Mouse (Mus musculus): ENCODE measurements around the gene D17H6S53E.

The D17H6S53E gene

DNA sequence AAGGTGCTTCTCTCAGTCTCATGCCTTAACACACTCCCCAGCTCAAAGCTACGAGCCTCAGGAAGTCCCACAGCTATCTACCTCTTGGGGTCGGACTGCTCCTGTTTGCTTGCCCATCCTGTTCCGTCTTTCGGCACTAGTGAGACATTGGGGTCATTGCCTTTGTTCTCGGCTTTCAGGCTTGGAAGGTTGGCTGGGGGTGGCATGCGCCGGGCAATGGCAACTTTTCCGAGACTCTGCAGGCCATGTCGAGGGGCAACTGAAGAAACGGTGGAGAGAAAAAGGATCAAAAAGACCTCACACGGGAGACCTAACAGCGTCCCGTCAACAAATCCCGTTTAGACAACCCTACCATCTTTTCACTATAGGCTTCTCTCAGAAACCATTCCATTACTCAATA lies 35.9 kb downstream of the D17H6S53E start:
- DNase-seq (ENCODE audit: low read depth, low spot score): no peak

DNA sequence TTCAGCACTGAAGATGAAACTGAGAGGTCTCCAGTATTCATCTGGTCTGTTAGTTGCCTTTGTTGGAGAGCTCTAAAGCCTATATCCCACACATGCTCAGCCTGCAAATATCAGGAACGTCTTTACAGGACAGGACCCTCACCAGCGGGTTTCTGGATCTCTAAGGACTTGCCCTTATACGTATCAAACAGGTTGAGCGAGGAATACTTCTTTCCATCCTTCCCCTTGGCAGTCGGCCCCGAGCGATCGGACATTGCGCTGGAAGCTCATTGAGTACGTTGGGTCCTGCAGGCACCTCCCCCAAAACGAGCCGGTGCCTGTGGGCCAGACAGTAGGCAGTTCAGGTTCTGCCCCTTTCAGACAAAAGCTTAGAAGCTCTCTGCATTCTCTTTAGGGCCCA lies 36.6 kb downstream of the D17H6S53E start:
- no peak for DNase-seq (ENCODE audit: low read depth, low spot score)

DNA sequence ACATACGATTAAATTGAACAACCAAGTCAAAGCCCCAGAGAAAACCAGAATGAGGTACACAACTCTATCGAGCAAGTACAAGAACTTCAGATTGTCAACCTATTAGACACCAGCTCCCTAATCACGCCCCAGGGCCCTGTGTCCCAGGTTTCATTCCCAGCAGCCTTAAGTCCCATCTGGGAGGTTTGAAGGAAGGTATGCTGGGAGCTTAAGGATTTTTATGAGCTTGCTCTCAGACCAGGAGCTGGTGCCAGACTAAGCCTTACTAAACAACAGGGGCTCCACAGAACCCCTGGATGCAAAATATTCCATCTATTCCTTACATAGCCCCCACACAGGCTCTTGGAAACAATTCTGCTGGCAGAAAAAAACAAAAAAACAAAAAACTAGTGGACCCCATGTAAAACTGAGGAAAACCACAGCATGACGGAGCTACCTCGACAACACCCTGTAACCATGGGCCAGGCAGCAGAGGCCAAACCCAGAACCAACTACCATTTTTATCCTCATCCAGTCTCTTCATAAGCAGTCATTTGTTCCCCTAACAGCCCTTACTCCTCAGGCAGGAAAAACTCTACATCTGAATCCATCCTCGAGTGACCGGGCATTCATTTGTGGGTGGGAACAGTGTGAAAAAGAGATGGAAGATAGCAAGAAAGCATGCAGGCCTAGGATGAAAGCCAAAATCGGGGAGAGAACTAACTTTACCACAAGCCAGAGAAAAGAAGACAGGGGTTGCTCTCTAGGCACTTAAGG lies 37.3 kb downstream of the D17H6S53E start:
- DNase-seq (ENCODE audit: low read depth, low spot score): no peak

DNA sequence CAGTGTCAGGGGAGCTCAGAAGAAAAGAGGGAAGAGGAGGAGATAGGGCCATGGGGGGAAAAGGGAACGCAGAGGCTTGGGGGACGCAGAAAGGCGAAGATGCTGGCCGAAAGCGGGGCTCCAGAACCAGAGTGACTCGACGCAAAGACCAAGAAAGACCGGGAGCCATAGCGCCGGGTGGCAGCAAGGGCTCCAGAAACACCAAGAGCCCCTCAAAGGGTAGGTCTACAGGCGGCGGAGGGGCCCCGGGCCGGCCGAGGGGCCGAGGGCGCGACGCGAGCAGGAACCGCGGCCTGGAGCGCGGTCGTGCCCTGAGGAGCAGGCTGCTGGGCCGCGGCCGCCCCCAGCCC lies 38.0 kb downstream of the D17H6S53E start:
- DNase-seq (ENCODE audit: low read depth, low spot score): no peak

DNA sequence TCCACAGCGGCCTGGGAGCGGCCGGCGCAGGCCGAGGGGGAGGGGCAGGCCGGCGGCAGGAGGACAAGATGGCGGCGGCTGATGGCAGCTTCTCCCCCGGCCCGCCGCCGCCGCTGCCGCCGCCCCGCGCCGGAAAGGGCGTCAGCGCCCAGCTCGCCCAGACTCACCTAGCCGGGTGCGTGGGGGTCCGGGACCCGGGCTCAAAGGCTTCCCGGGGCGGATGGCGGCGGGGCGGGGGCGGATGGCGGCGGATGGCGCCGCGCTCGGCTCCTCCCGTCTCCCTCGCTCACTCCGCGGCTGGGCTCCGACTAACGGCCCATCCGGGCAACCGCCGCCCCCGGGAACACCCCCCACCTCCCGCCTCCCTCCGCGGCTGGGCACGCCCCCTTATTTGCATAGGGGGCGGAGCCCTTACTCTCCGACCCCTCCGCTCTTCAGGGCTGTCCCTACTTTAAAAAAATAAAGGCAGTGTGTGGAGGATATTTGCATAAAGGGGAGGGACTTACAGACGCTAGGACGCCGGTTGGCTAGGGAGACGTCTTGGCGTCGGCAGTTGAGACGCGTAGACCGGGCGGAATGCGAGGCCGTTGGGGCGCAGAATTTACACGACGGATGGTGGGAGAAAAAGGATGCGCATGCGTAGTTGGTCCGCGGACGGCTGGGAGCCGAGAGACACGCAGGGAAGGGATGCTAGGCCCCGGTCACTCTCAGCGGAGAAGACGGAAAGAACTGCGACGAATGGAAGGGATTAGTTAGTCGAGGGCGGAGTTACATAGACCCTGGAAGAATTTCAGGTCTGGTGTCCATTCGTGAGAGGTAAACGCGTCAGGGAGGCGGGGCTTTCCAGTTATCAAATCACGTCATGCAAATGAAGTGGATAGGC lies 38.6 kb downstream of the D17H6S53E start, which contains the start of gene Prrc2a:
Gene Prrc2a, minus strand, starts transcription at position 330 of the 883 bp plus-strand sequence.
- peak; percentile 99 for DNase-seq (ENCODE audit: low read depth, low spot score)

DNA sequence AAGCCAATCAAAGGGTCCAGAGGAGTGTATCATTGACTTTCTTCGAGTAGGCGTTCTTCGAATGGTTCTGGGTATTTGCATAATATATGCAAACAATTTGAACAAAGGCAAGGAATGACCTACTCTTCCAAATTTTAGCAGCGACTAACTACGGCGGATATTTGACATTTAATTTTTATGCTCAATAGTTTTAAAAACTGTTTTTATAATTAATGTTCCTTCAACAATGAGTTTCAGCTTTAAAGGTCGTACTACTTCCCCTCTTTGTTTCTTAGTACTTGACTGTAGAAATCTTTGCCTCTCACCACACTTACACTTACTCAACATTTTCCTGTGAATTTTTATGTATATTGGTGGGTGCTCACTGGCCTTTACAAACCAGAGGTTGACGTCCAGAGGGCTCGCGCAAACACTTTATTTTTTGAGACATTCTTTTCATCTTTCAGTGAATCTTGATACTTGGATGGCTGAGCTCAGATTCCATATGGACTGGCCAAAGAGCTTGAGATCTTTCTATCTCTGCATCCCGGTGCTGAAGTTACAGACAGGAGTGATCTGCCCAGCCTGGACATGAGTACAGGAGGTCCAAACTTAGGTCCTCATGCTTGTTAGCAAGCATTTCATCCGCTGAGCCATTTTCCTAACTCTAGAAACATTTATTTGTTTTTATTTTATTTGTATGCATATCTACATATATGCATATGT lies 39.4 kb downstream of the D17H6S53E start:
- DNase-seq (ENCODE audit: low read depth, low spot score): no peak

DNA sequence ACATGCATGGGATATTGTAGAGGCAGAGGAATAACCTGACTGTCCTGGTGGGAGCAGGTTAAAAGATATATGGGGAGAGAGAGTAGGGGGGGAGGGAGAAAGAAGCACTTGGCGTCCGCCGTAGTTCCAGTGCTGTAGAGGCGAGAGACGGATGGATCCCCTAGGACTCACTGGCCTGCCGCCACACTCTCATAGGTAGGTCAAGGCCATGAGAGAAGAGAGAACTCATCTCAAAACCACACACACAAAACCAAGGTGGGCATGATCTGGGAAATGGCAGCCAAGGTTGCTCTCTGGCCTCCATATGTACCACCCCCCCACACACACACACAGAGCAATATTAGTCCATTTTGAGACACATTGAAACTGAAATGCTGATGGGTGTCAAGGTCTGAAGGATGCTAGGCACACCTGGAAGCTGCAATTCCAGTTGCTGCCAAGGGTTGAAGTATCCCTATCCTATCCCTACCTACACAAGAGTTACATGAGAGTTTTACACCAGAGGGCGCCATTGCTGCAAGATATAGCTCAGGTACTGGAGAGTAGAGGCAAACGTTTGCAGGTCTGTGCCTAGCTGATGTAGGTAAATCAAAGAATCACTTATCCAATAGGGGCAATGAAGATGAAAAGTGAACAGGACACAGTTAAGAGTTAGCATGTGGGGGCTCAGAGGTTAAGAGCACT lies 40.3 kb downstream of the D17H6S53E start:
- DNase-seq (ENCODE audit: low read depth, low spot score): peak; percentile 73

DNA sequence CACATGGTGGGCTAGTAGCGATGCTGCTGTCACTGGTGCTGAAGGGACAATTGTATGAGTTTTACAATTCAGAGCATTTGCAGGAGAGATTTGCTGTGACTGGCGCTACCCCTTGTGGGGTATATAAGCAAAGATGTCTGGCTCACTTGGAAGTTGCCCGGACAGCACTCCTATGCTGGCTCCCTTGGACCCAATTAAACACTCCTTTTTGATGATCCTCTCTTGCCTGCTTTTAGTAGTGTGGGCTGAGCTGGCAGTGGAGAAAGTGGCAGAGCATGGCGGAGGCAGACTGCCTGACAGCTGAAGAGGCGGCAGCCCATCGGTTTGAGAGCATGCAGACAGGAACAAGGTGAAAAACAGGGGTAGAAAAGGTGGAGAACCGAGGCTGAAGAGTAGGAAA lies 41.6 kb downstream of the D17H6S53E start:
- no peak for DNase-seq (ENCODE audit: low read depth, low spot score)

DNA sequence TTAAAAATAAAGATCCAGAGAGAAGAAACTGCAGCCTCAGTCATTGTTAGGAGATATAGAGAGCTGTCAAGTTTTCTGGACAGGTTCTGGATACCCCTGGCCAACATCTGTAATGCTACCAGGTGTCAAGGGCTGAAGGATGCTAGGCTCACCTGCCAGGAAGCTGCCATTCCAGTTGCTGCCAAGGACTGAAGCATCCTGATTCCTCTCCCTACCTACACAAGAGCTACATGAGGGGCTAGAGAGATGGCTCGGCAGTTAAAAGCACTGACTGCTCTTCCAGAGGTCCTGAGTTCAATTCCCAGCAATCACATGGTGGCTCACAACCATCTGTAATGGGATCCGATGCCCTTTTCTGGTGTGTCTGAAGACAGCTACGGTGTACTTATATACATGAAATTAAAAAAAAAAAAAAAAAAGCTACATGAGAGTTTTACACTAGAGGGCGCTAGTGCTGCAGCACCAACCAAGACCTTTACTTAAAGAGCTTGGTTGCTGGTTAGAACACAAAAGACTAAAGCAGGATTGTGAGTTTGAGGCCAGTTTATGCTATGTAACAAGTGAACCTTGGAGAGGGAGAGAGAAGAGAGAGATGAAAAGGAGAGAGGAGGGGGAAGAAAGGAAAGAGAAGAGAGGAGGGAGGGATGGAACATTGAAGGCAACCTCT lies 42.5 kb downstream of the D17H6S53E start:
- peak; percentile 60 for DNase-seq (ENCODE audit: low read depth, low spot score)

DNA sequence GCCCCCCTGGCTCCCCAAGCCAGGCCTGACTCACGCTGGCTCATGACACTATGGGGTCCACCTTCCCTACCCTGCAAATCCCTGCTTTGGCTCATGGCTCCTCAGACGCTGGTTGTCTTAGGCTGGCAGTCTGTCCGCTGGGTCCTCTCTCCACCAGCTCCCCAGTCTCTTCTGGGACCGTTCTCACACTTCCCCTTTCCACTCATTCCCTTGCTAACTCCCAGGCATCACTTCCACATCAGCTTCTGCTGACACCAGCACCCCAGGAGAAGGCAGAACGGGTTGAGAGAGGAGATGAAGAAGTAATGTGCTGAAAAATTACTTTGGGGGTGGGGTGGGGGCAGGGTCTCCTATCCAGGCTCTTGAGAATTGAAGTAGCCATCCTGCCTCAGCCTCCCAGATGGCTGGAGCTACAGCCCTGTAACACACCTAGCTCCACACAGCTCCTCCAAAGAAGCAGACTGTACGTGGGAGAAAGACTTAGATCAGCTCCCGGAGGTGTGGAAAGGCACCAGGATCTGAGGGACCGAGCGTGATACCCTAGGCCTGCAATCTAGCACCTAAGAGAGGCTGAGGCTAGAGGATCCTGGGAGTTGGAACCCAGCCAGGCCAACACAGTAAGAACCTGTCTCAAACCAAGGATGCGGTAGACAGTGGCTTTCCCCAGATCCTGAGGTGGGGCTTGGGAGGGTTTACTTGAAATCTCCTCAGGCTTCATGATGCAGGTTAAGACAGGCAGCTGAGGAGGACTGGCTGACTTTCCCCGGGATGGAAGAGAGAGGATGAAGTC lies 46.5 kb downstream of the D17H6S53E start:
- no peak for DNase-seq (ENCODE audit: low read depth, low spot score)

DNA sequence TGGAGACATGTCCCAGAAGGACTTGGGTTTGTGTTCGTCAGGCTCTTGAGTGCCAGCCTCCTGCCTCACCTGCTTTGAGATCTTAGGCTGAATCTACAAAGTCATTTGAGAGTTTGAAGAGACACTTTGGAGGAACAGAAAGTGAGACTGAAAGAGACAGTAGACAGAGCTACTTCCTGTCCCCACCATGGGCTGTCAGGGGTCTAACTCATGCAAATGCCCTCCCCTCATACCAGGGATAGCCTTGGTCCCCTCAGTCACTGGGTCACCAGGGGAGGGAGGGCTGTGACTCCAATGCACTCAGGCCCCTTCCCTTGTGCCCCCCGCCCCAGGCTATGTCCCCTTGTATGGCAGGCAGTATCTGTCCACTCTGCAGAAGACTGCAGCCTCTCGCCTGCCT lies 47.2 kb downstream of the D17H6S53E start:
- no peak for DNase-seq (ENCODE audit: low read depth, low spot score)

DNA sequence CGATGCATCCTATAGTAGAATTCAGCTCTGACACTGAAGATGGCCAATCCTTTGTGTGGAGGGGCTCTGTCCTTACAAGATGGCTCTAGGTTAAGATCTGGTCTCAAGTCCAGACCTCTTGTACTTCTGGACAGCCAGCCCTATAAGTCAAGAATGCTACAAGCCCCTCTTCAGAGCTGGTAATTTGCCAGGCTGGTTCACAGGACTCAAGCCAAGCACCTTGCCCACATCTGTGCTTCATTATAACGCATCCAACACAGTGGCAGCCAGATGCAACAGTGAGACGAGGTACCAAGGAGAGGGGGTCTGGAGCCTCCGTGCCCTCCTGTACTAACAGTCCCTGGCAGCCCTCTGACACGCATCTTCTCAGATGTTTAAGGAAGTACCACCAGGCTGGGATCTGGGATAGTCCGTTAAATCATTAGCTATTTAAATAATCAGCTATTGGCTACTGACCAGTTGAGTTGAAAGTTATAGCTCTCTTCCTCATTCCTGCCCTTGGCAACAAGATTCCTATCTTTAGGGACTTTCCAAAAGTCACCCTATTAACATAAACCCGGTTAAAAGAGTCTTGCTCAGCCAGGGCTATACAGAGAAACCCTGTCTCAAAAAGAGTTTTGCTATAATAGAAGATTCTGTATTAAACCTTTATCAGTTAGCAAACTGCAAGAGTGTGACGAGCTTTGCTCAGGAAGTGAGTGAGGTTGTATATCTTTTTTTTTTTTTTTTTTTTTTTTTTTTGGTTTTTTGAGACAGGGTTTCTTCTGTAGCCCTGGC lies 48.2 kb downstream of the D17H6S53E start:
- DNase-seq (ENCODE audit: low read depth, low spot score): no peak

DNA sequence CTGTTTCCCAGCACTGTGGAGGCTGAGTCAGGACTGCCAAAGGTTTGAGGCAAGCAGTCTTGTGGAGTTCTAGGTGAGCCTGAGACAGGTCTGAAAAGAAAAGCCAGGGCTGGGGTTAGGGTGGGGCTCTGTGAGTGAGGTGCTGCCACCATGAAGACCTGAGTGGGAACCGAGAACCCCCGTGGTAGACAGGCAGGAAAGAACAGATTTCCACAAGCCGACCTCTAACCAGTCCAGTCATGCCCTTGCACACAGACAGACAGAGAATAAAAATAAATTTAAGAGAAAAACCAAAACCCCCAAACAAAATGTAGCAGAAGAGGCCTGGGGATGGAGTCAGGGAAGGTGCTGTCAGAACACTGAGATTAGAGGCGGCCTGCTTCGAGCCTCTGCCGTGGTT lies 49.2 kb downstream of the D17H6S53E start:
- DNase-seq (ENCODE audit: low read depth, low spot score): no peak

DNA sequence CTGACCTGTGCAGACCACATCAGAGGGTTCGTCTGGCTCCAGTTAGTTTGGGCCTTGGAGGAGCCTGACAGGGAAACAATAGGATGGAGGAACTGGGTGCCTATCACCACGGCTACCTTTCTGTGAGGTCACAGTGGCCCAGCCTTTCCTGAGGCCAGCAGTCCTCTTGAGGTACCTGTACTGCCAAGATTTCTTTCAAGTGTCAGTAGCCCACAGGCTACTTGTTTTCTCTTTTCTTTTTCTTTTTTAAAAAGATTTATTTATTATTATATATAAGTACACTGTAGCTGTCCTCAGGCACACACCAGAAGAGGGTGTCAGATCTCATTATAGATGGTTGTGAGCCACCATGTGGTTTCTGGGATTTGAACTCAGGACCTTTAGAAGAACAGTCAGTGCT lies 49.8 kb downstream of the D17H6S53E start, which contains the start of gene Aif1:
Gene Aif1, minus strand, starts transcription at position 101 of the 400 bp plus-strand sequence.
- DNase-seq (ENCODE audit: low read depth, low spot score): no peak

Data from retina, postnatal 7 days (tissue).